Mouse (Mus musculus) liver, embryonic 15.5 days (tissue): ENCODE results near the gene Tnfrsf13b. TPM values are rescaled to one million over a fixed set of nuclear protein-coding genes. Genes with fewer than 3 reads are reported as not detected.
"Not testable (repeated sequence)": the region's sequence is repeated elsewhere in the genome, so short reads cannot be mapped to it uniquely, and the experiment has no call there.

Experiments used
- ATAC-seq: fragments of 200-750 bp; cut with Nextera tagmentation; 2 replicates; pipeline ENCODE4 v1.8.0; 2017; ENCODE audit warnings: moderate number of reproducible peaks, mild to moderate bottlenecking, moderate library complexity; ENCODE audit not compliant: insufficient read depth
- H3K27ac ChIP-seq: fragments of 300-500 bp; sonication (generic); replicated peaks from 2 replicates; pipeline ENCODE4 v1.5.1; 2015; ENCODE audit warnings: mild to moderate bottlenecking, inconsistent platforms
- H3K27me3 ChIP-seq: fragments of 300-500 bp; sonication (generic); 2 replicates; pipeline ENCODE4 v1.6.1; 2015; ENCODE audit warnings: mild to moderate bottlenecking, inconsistent platforms
- H3K36me3 ChIP-seq: fragments of 300-500 bp; sonication (generic); replicated peaks from 2 replicates; pipeline ENCODE4 v1.6.1; 2015; ENCODE audit warnings: moderate library complexity, mild to moderate bottlenecking, inconsistent platforms
- H3K4me1 ChIP-seq: fragments of 300-500 bp; sonication (generic); replicated peaks from 2 replicates; pipeline ENCODE4 v1.6.1; 2015; ENCODE audit warnings: inconsistent platforms
- H3K4me2 ChIP-seq: fragments of 300-500 bp; sonication (generic); 2 replicates; pipeline ENCODE4 v1.6.1; 2015; ENCODE audit warnings: moderate library complexity, mild to moderate bottlenecking, inconsistent platforms
- H3K4me3 ChIP-seq: fragments of 300-500 bp; sonication (generic); replicated peaks from 2 replicates; pipeline ENCODE4 v1.5.1; 2015; ENCODE audit warnings: mild to moderate bottlenecking, inconsistent platforms
- H3K9ac ChIP-seq: fragments of 300-500 bp; sonication (generic); 2 replicates; pipeline ENCODE4 v1.6.1; 2015; ENCODE audit warnings: moderate library complexity, mild to moderate bottlenecking, inconsistent platforms
- H3K9me3 ChIP-seq: fragments of 300-500 bp; sonication (generic); replicated peaks from 2 replicates; pipeline ENCODE4 v1.6.1; 2016; ENCODE audit warnings: inconsistent platforms
- WGBS: fragments of 180-500 bp; shearing (Covaris S2); methylation state at CpG from one replicate; pipeline ENCODE4 v1.1.7; 2015; ENCODE audit warnings: mixed read lengths; ENCODE audit not compliant: insufficient replicate concordance; 5-methylcytosine and 5-hydroxymethylcytosine counted together
- polyA plus RNA-seq: library from polyadenylated mRNA; unstranded; fragments of >200 nt; fragmentation: Nextera tagmentation; extraction: Ambion mirVana; gene quantifications from 2 replicates; pipeline ENCODE4 v1.2.1, GENCODE M21; 2015

The Tnfrsf13b gene
- polyA plus RNA-seq, 1 experiment from 2014 or later, result 4.4 TPM

DNA sequence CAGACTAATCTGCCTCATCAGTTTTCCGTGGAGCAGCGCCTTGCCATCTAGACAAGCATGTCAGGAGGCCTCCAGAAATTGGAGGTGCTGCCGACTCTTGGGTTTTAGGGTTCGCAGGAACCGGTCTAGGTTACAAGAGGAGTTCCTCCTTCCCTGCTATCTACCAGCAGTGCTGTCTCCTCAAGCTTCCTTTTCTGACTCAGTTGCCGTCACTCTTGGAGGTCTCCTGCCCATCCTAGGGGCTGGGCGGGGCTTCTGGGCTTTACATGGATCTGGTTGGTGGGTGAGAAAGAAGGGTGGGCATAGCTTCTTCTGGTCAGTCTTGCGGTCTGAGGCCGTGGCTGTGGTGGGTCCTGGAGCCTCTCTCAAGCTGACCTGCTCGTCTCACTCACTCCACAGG, 2.8 kb downstream of the Tnfrsf13b start:
- Histone ChIP-seq H3K4me2 (no peak overlapping the region), H3K4me1 (no peaks in the 10 kb centered on the region), H3K9me3 (no peaks in the 10 kb centered on the region), H3K4me3 (no peak overlapping the region), H3K9ac (no peak overlapping the region), H3K36me3 (no peaks in the 10 kb centered on the region), H3K27ac (no peak overlapping the region), H3K27me3 (peaks cover 5% of the 10 kb centered on the region; the same call in 1 of the 2 replicates)
- ATAC-seq, result no peak
- 23% methylated on average over 10 of the region's 10 CpGs for WGBS

DNA sequence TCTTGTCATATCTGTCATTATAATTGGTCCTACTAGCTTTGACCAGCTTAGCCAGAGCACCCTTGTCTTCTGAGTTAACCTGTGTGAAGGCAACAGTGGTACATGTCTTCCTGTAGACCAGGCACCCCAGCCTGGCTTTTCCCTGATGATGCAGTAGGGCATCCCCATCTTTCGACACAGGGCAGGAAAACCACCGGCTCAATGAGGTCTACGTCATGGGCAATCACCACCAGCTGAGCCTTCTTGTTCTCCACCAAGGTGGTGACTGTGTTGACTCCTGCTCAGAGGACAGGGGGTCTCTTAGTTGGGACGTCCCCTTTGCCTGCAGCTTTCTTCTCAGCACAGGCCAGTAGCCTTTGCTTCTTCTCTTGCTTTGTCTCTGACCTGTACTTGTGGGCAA, 4.1 kb downstream of the Tnfrsf13b start:
- H3K4me1 ChIP-seq, H3K27me3 ChIP-seq, H3K9ac ChIP-seq, H3K9me3 ChIP-seq, H3K4me3 ChIP-seq, H3K4me2 ChIP-seq, H3K36me3 ChIP-seq, ATAC-seq, H3K27ac ChIP-seq: not testable (repeated sequence)
- WGBS, result 57% methylated on average over 4 of the region's 4 CpGs

DNA sequence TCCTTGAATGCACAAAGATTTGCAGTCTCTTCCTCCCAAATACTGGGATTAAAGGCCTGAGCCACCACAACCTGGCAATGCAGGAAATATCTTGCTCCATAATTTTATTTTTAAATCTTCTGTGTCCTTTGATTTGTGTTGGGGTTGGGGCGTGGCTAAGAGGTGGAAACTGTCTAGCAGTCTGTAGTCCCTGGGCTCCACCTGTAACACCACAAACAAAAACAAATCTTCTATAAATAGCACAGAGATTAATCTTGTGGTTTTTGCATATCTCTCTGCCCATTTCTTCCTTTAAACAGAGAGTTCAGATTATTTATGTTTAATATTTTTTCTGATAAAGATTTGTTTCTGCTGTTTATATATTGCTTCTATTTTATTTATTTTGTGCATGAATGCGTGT, 6.4 kb downstream of the Tnfrsf13b start:
- no peak overlapping the region for H3K27ac ChIP-seq
- no peak for ATAC-seq
- no peaks in the 10 kb centered on the region for H3K4me1 ChIP-seq
- H3K4me3 ChIP-seq, result no peak overlapping the region
- H3K27me3 ChIP-seq, result peaks cover 5% of the 10 kb centered on the region; the same call in 1 of the 2 replicates
- no peaks in the 10 kb centered on the region for H3K9me3 ChIP-seq
- no peak overlapping the region for H3K4me2 ChIP-seq
- H3K36me3 ChIP-seq, result no peaks in the 10 kb centered on the region
- H3K9ac ChIP-seq, result no peak overlapping the region
- WGBS, result 45% methylated on average over 2 of the region's 2 CpGs

DNA sequence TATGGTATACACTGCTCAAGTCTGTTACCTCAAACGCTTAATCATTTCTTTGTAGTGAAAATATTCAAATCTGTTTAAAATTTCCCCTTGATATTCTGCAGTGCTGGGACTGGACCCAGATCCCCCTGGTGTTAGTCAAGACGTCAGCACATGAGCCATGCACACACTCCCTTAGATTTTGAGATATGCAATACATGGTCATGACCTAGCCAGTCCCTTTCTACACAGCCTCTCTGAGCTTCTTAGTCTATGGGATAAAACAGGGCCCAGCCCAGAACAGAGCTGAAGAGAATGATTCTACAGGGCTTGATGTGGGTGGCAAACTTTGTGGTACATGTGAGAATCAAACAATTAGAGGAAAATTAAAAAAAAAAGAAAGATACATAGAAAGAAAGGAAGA, 15.1 kb downstream of the Tnfrsf13b start:
- WGBS, result 46% methylated on average over 2 of the region's 2 CpGs
- no peak for ATAC-seq

DNA sequence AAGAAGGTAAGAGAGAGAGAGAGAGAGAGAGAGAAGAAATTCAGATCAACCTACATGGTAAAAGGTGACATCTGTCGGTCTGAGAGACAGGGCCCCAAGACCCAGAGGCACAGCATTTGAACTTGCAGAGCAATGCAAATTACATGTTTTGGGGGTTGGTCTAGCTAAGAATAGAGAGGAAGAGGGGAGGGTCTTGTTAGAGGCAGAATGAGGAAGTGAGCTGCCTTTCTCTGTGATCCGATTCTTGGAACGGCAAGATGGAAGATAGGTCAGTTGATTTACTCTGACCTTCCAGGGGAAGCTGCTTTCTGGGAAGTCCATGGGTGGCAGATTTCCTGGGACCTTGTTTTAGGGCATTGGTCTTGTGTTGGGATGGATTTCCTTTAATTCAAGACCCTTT, 15.7 kb downstream of the Tnfrsf13b start:
- no peak for ATAC-seq
- H3K9me3 ChIP-seq, result no peaks in the 10 kb centered on the region
- no peak overlapping the region for H3K9ac ChIP-seq
- peak overlapping the region; percentile 31 for H3K4me3 ChIP-seq
- no peaks in the 10 kb centered on the region for H3K36me3 ChIP-seq
- peaks cover 11% of the 10 kb centered on the region for H3K4me1 ChIP-seq
- peak overlapping the region; percentile 41 for H3K4me2 ChIP-seq
- H3K27me3 ChIP-seq, result peaks cover 11% of the 10 kb centered on the region
- no peak overlapping the region for H3K27ac ChIP-seq
- 21% methylated on average over 3 of the region's 3 CpGs for WGBS

More for the DNA sequence above, 15.1 kb downstream of the Tnfrsf13b start:
- Histone ChIP-seq H3K9ac (no peak overlapping the region), H3K9me3 (no peaks in the 10 kb centered on the region), H3K4me2 (no peak overlapping the region), H3K36me3 (no peaks in the 10 kb centered on the region), H3K4me1 (peaks cover 5% of the 10 kb centered on the region; the same call in 1 of the 2 replicates), H3K27me3 (peaks cover 5% of the 10 kb centered on the region; the same call in 1 of the 2 replicates), H3K27ac (no peak overlapping the region), H3K4me3 (no peak overlapping the region)

DNA sequence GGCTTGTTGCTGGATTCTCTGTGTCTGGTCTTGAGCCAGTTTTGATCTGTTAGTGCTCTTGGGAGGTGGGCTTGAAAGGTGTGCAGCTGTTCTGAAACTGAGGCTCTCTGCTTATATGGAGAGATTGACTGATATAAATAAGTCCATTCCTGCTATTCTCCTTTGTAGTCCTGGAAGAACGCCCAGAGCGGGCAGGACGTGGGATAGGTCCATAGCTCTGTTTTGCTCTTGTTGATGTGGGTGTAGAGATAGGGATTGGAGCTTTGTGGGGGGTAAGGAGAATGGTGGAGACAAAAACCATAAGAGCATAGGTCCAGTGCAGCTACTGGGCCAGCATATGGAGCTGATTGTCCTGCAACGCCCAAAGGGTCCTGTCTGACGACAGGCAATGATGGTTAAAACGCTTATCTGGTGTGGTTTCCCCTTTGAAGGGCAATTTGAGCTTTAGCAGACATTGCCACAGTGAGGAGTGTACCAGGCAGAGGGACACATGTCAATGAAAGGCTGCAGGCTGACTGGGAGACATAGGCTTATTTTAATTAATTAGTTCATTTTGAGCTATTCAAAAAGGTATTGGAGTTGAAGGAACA, 16.5 kb downstream of the Tnfrsf13b start:
- H3K4me2 ChIP-seq, result peak overlapping the region; percentile 41

DNA sequence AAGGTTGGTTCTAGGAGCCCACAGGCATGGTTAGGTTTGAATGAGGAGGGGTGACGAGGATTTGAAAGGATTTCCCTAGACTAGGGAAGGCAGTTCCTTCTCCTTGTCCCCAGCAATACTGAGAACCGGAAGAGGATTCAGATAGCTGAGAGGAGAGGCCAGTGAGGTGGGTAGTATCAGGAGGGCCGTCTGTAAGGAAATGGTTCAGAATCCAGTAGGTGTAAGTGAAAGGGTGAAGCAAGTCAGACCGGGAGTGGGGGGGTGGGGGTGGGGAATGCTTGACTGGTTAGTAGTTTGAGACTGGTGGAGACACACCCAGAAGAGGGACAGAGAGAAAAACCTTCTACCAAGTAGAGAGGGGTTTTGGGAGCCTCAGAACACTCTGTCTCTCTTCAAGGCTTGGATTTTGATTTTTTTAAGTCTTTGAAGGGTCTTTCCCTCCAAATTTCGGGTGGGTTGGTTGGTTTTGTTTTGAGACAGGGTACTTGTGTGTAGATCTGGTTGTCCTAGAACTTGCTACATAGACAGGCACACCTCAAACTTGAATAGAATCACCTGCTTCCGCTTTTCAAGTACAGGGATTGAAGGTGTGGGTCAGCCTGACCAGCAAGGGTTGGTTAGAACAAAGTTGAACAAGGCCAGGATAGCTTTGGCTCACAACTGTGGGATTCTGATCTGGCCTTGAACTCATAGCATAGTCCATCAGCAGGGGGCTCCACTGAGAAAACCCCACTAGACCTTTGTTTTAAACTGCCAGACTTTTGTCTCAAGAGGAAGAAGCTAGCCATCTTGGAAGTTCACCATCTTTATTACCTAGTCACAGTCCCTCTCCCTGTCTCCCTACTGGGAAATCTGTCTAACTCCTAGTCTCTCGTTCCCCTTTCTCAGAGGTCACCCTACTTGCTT, 17.3 kb downstream of the Tnfrsf13b start:
- Histone ChIP-seq H3K36me3 (no peaks in the 10 kb centered on the region), H3K4me1 (peaks cover 13% of the 10 kb centered on the region), H3K9ac (no peak overlapping the region), H3K4me3 (peak overlapping the region; percentile 31; the same call in 1 of the 2 replicates), H3K9me3 (no peaks in the 10 kb centered on the region), H3K27me3 (peaks cover 18% of the 10 kb centered on the region), H3K27ac (no peak overlapping the region), H3K4me2 (peak overlapping the region; percentile 41; the same call in 1 of the 2 replicates)
- 29% methylated on average over 7 of the region's 7 CpGs for WGBS
- ATAC-seq, result no peak

More for the DNA sequence above, 16.5 kb downstream of the Tnfrsf13b start:
- 19% methylated on average over 6 of the region's 6 CpGs for WGBS
- Histone ChIP-seq H3K4me1 (peaks cover 13% of the 10 kb centered on the region), H3K27me3 (peaks cover 18% of the 10 kb centered on the region), H3K27ac (no peak overlapping the region; the same call in 1 of the 2 replicates), H3K9ac (no peak overlapping the region), H3K36me3 (no peaks in the 10 kb centered on the region), H3K4me3 (peak overlapping the region; percentile 31), H3K9me3 (no peaks in the 10 kb centered on the region)
- no peak for ATAC-seq

DNA sequence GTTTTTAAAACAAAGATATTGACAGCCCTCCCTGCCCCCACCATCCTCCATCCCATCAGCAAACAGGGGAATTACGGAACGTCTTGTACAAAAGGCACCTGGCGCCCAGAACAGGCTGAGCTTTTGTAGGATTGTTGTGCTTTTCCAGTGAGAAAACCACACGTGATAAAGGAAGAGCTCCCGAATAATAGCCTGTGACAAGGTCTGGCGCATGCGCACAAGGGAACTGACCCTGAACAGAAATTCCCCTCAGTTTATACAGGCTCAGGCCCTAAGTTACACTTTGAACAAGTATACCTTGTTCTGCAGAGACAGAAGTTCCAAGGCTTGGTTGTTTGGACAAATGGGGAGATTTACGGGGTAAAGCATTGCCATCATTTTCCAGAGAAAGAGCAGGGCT, 19.0 kb downstream of the Tnfrsf13b start:
- WGBS, result 68% methylated on average over 8 of the region's 8 CpGs
- Histone ChIP-seq H3K9ac (no peak overlapping the region), H3K27me3 (peaks cover 18% of the 10 kb centered on the region), H3K27ac (no peak overlapping the region), H3K4me2 (no peak overlapping the region), H3K4me3 (no peak overlapping the region), H3K4me1 (peaks cover 13% of the 10 kb centered on the region), H3K9me3 (no peaks in the 10 kb centered on the region), H3K36me3 (no peaks in the 10 kb centered on the region)
- ATAC-seq, result no peak

DNA sequence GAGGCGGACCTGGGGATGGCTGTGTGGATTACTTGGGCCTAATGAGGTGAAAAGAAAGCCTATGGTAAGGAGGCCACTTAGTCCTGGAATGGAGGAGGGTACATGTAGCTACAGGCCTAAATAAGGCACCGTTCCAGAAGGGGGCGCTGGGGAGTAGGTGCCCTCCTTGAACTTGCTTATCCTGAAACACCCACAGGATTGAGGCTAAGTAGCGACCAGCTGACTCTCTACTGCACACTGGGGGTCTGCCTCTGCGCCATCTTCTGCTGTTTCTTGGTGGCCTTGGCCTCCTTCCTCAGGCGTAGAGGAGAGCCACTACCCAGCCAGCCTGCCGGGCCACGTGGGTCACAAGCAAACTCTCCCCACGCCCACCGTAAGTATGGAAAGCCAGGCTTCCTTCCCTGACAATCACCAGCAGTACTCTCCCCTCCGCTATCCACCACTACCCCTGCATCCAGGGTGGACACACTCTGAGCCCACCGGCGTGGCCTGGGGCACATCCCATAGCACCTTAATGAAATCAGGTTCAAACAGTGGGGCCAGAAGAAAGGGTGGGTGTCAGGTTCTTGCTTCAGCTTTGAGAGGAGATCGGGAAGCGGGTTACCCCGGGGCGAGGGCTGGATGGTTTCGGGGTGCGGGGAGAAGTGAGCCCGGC, 20.2 kb downstream of the Tnfrsf13b start:
- H3K4me3 ChIP-seq, result peak overlapping the region; percentile 28
- peaks cover 18% of the 10 kb centered on the region for H3K27me3 ChIP-seq
- no peak for ATAC-seq
- peaks cover 13% of the 10 kb centered on the region for H3K4me1 ChIP-seq
- no peaks in the 10 kb centered on the region for H3K9me3 ChIP-seq
- 18% methylated on average over 20 of the region's 20 CpGs for WGBS
- H3K27ac ChIP-seq, result no peak overlapping the region
- H3K9ac ChIP-seq, result no peak overlapping the region
- H3K36me3 ChIP-seq, result no peaks in the 10 kb centered on the region
- peak overlapping the region; percentile 60 for H3K4me2 ChIP-seq

DNA sequence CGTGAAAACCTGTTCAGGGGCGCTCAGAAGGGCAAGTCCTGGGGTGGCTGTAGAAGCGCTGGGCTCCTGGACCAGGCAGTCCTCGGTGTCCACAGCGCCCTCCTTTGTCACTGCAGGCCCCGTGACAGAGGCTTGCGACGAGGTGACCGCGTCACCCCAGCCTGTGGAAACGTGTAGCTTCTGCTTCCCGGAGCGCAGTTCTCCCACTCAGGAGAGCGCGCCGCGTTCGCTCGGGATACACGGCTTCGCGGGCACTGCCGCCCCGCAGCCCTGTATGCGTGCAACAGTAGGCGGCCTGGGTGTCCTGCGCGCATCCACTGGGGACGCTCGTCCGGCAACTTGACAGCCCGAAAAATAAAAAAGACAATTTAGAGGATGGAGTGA, 20.7 kb downstream of the Tnfrsf13b start:
- no peaks in the 10 kb centered on the region for H3K9me3 ChIP-seq
- no peak overlapping the region for H3K27ac ChIP-seq
- peak overlapping the region; percentile 60 for H3K4me2 ChIP-seq
- H3K27me3 ChIP-seq, result peaks cover 18% of the 10 kb centered on the region
- ATAC-seq, result no peak
- 21% methylated on average over 32 of the region's 32 CpGs for WGBS
- H3K36me3 ChIP-seq, result peaks cover 1% of the 10 kb centered on the region; the same call in 1 of the 2 replicates
- H3K4me3 ChIP-seq, result peak overlapping the region; percentile 28
- no peak overlapping the region for H3K9ac ChIP-seq
- peaks cover 13% of the 10 kb centered on the region for H3K4me1 ChIP-seq
